Mouse (Mus musculus) C3H10T1/2 (cell line): ENCODE data around the gene Nebl. TPM values are rescaled to one million over a fixed set of nuclear protein-coding genes. Genes with fewer than 3 reads are reported as not detected.

Source experiments
- polyA plus RNA-seq, 2 experiments: library from polyadenylated mRNA; unstranded; fragments of >200 nt; fragmentation: generic; extraction: Trizol; gene quantifications; one replicate each; pipeline ENCODE4 v1.2.1; 2012; ENCODE audit warnings: missing spikeins in 2 of 2

The Nebl gene
- polyA plus RNA-seq, result under 1 TPM; 0.09 to 0.45 TPM

DNA sequence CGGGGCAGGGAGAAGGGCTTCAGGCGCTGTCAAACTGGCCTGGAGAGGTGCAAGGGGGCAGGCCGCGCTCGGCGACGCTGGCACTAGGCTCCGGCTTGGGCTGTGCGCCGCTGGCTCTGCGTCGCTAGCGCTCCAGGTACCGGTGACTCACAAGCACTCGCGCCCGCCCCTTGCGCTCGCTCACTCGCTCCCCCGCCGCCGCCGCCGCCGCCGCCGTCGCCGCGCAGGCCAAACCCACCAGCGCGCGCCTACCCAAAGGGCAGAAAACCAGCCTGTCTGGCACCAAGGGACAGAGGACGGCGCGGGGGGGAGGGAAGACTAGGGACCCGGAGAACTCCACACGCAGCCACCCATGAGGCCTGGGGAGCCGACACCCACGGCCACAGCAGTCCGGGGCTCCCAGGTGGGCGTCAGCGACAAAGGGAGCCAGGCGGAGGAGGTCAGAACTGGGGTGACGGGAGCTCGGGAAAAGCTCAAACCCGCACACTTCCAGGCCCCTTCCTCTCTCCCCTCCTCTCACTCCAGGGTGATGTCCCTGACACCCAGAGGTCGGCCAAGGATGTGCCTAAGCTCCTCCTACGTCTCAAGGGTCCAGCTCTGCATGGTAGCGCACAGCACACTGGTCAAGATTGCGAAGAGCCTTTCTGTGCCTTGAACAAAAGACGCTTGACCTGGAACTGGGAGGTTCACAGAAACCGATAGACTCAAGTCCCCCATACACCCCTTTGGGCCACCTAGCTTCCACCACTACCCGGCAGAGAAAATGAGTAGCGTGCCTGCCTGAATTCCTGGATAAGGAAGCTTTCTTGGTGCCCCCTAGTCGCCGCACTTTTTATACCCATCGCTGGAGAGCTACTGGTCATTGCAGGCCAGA is at the start of gene Nebl:
Nebl (minus strand) TSS at position 508 of the 874 bp plus-strand sequence.

